15 mouse cellular contexts compared by ENCODE assay signal in the genomic region with DNA sequence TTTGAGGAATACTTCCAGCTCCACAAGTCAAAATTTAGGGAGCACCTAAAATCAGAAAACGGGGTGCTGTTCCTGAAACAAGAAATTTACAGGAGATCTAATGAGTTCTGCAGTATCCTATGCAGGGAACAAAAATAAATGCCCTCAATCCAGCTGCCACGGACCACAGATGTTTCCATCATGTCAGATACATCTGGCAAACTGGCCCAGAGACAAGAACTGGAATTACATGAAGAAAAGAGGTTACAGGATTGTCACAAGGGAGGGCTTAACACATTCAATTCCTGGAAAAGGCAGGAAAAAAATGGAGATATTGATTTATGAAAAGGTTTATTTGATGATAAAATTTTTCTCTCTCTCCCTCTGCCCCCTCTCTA.
DNase-seq lines count a peak whose midpoint lies in the region; ATAC-seq lines count a peak whose summit lies in the region.
"Had no signal": no experiment of that assay in that cellular context is flagged by ENCODE, and none has a peak within 500 bp of the region (broad histone marks: within the 10 kb centered on the region; RNA-seq: fewer than 3 reads in every experiment).

No protein-coding gene starts in this region.

- H3K27me3 ChIP-seq in embryonic facial prominence, embryonic 14.5 days (replicated peaks; ENCODE audit: control insufficient read depth, insufficient read depth, low read length) = no peaks in the 10 kb centered on the region
- no peaks in the 10 kb centered on the region for H3K27me3 ChIP-seq in embryonic facial prominence, embryonic 10.5 days (replicated peaks; ENCODE audit: low read depth, poor library complexity, severe bottlenecking)
- H3K27me3 ChIP-seq in heart, embryonic 11.5 days (ENCODE audit: control insufficient read depth, insufficient read depth, low read length) = no peaks in the 10 kb centered on the region
- no peaks in the 10 kb centered on the region for H3K27me3 ChIP-seq in heart, embryonic 10.5 days (ENCODE audit: insufficient read depth, poor library complexity, severe bottlenecking)
- H3K27me3 ChIP-seq: embryonic facial prominence, embryonic 12.5 days; forebrain, embryonic 12.5 days; hindbrain, embryonic 12.5 days had no signal

- H3K4me1 ChIP-seq in embryonic facial prominence, embryonic 14.5 days (ENCODE audit: control insufficient read depth, insufficient read depth, low read length) = no peaks in the 10 kb centered on the region
- no peaks in the 10 kb centered on the region for H3K4me1 ChIP-seq in embryonic facial prominence, embryonic 10.5 days
- H3K4me1 ChIP-seq in heart, embryonic 11.5 days (ENCODE audit: control insufficient read depth, insufficient read depth, low read length) = no peaks in the 10 kb centered on the region
- no peaks in the 10 kb centered on the region for H3K4me1 ChIP-seq in heart, embryonic 10.5 days
- H3K4me1 ChIP-seq: embryonic facial prominence, embryonic 12.5 days; forebrain, embryonic 12.5 days; hindbrain, embryonic 12.5 days had no signal

- no peaks in the 10 kb centered on the region for H3K9me3 ChIP-seq in embryonic facial prominence, embryonic 14.5 days (ENCODE audit: control insufficient read depth, low read length)
- H3K9me3 ChIP-seq in embryonic facial prominence, embryonic 10.5 days = no peaks in the 10 kb centered on the region
- no peaks in the 10 kb centered on the region for H3K9me3 ChIP-seq in heart, embryonic 11.5 days (replicated peaks; ENCODE audit: control insufficient read depth, low read length)
- H3K9me3 ChIP-seq in heart, embryonic 10.5 days = no peaks in the 10 kb centered on the region
- H3K9me3 ChIP-seq: embryonic facial prominence, embryonic 12.5 days; forebrain, embryonic 12.5 days; hindbrain, embryonic 12.5 days had no signal

- H3K9ac ChIP-seq in embryonic facial prominence, embryonic 14.5 days (ENCODE audit: low read depth, low read length) = no peak overlapping the region
- no peak overlapping the region for H3K9ac ChIP-seq in heart, embryonic 11.5 days (ENCODE audit: low read depth, low read length)
- H3K9ac ChIP-seq: embryonic facial prominence, embryonic 12.5 days; forebrain, embryonic 12.5 days; hindbrain, embryonic 12.5 days had no signal

- 53% methylated on average over 2 of the region's 2 CpGs for WGBS in embryonic facial prominence, embryonic 14.5 days
- 76% methylated on average over 2 of the region's 2 CpGs for WGBS in embryonic facial prominence, embryonic 10.5 days
- WGBS in heart, embryonic 11.5 days (ENCODE audit: insufficient replicate concordance) = 65% methylated on average over 2 of the region's 2 CpGs
- 70% methylated on average over 2 of the region's 2 CpGs for WGBS in heart, embryonic 10.5 days

- no peak for ATAC-seq in embryonic facial prominence, embryonic 14.5 days (ENCODE audit: low read depth)
- no peak for ATAC-seq in heart, embryonic 11.5 days (replicated peaks; ENCODE audit: insufficient number of reproducible peaks, low FRiP score, low TSS enrichment)
- ATAC-seq: hindbrain, embryonic 16.5 days; intestine, postnatal 0 days had no signal

- H3K27ac ChIP-seq in embryonic facial prominence, embryonic 14.5 days (replicated peaks; ENCODE audit: low read depth, low read length) = no peak overlapping the region
- no peak overlapping the region for H3K27ac ChIP-seq in embryonic facial prominence, embryonic 10.5 days (replicated peaks)
- H3K27ac ChIP-seq in heart, embryonic 11.5 days (ENCODE audit: low read depth, low read length) = no peak overlapping the region
- no peak overlapping the region for H3K27ac ChIP-seq in heart, embryonic 10.5 days
- H3K27ac ChIP-seq: embryonic facial prominence, embryonic 12.5 days; forebrain, embryonic 12.5 days; hindbrain, embryonic 12.5 days had no signal

- no peaks in the 10 kb centered on the region for H3K36me3 ChIP-seq in embryonic facial prominence, embryonic 14.5 days (ENCODE audit: control insufficient read depth, insufficient read depth, low read length)
- no peaks in the 10 kb centered on the region for H3K36me3 ChIP-seq in embryonic facial prominence, embryonic 10.5 days (replicated peaks)
- no peaks in the 10 kb centered on the region for H3K36me3 ChIP-seq in heart, embryonic 11.5 days (ENCODE audit: control insufficient read depth, insufficient read depth, low read length)
- H3K36me3 ChIP-seq in heart, embryonic 10.5 days = no peaks in the 10 kb centered on the region
- H3K36me3 ChIP-seq: embryonic facial prominence, embryonic 12.5 days; forebrain, embryonic 12.5 days; hindbrain, embryonic 12.5 days had no signal

- peak; percentile 48 for DNase-seq in embryonic facial prominence, embryonic 14.5 days (ENCODE audit: low spot score)
- DNase-seq in embryonic facial prominence, embryonic 10.5 days (ENCODE audit: low spot score) = no peak
- peak; percentile 25 for DNase-seq in heart, adult 8-10 months (ENCODE audit: low spot score)
- DNase-seq in heart, postnatal 36 days = peak; percentile 9 to 19
- DNase-seq in heart, embryonic 10.5 days (ENCODE audit: low spot score) = no peak
- peak; percentile 14 for DNase-seq in skeletal muscle tissue, adult 2 months (ENCODE audit: low read depth, low spot score)
- no peak for DNase-seq in embryo, embryonic 9.5 days (ENCODE audit: extremely low spot score)
- DNase-seq: adrenal gland, adult 2 months; adrenal gland, postnatal 25 days had no signal

- intact Hi-C loops in heart, postnatal 36 days (cut with DNase I) = no loop called here

- no peak overlapping the region for H3K4me3 ChIP-seq in embryonic facial prominence, embryonic 14.5 days (ENCODE audit: low read depth, low read length)
- no peak overlapping the region for H3K4me3 ChIP-seq in embryonic facial prominence, embryonic 10.5 days
- H3K4me3 ChIP-seq in heart, embryonic 11.5 days (ENCODE audit: low read depth, low read length) = no peak overlapping the region
- H3K4me3 ChIP-seq in heart, embryonic 10.5 days = no peak overlapping the region
- H3K4me3 ChIP-seq: embryonic facial prominence, embryonic 12.5 days; forebrain, embryonic 12.5 days; hindbrain, embryonic 12.5 days had no signal

- no peak overlapping the region for H3K4me2 ChIP-seq in embryonic facial prominence, embryonic 14.5 days (ENCODE audit: low read depth, low read length)
- H3K4me2 ChIP-seq in heart, embryonic 11.5 days = no peak overlapping the region
- H3K4me2 ChIP-seq: embryonic facial prominence, embryonic 12.5 days; forebrain, embryonic 12.5 days; hindbrain, embryonic 12.5 days had no signal

Comparison
In these comparisons a context has a peak if more than half of its experiments do, and no peak if none do; other contexts are left out.
1. DNase-seq: peak in embryonic facial prominence, embryonic 14.5 days (single experiment), heart, adult 8-10 months (single experiment), heart, postnatal 36 days (2 of 2) and skeletal muscle tissue, adult 2 months (single experiment); none in embryonic facial prominence, embryonic 10.5 days (single experiment), heart, embryonic 10.5 days (single experiment) and embryo, embryonic 9.5 days (single experiment).